Mouse (Mus musculus) mature B cell (primary cell): ENCODE results near the gene Gpank1.

Source experiments
- in situ Hi-C: fragments of 300-500 bp; cut with MboI; formaldehyde crosslinking; loops from 2 replicates; pipeline ENCODE4 v1.14.3; 2019

The Gpank1 gene

GRCm38 (mm10) chr17:35131500-35132173 is 10.4 kb downstream of the Gpank1 start, which contains the start of gene Apom:
TSS of gene Apom (minus strand) at chr17:35132050.
- in situ Hi-C loops, result no loop called here

- in situ Hi-C loops, result no loop called here
Measured at GRCm38 (mm10) chr17:35132174-35132560, 10.9 kb downstream of the Gpank1 start.

GRCm38 (mm10) chr17:35133517-35133916 is 12.3 kb downstream of the Gpank1 start:
- in situ Hi-C loops, result no loop called here

GRCm38 (mm10) chr17:35134801-35135590 is 13.7 kb downstream of the Gpank1 start, which contains the start of gene Bag6:
TSS of gene Bag6 (plus strand) at chr17:35135178.
- in situ Hi-C loops, result no loop called here

- in situ Hi-C loops, result no loop called here
Measured at GRCm38 (mm10) chr17:35135591-35136320, 14.5 kb downstream of the Gpank1 start.

GRCm38 (mm10) chr17:35139269-35139668 is 18.0 kb downstream of the Gpank1 start:
- in situ Hi-C loops, result no loop called here

GRCm38 (mm10) chr17:35140490-35140996 is 19.3 kb downstream of the Gpank1 start:
- in situ Hi-C loops, result no loop called here

- in situ Hi-C loops, result no loop called here
Measured at GRCm38 (mm10) chr17:35141971-35142370, 20.7 kb downstream of the Gpank1 start.

GRCm38 (mm10) chr17:35146139-35146538 is 24.9 kb downstream of the Gpank1 start:
- in situ Hi-C loops, result no loop called here

- in situ Hi-C loops, result no loop called here
Measured at GRCm38 (mm10) chr17:35147348-35147747, 26.1 kb downstream of the Gpank1 start.

GRCm38 (mm10) chr17:35147922-35148639 is 26.8 kb downstream of the Gpank1 start:
- in situ Hi-C loops, result no loop called here

GRCm38 (mm10) chr17:35152121-35152520 is 30.9 kb downstream of the Gpank1 start:
- in situ Hi-C loops, result no loop called here

- in situ Hi-C loops, result no loop called here
Measured at GRCm38 (mm10) chr17:35153077-35153476, 31.8 kb downstream of the Gpank1 start.

- in situ Hi-C loops, result no loop called here
Measured at GRCm38 (mm10) chr17:35153931-35154330, 32.7 kb downstream of the Gpank1 start.

- in situ Hi-C loops, result no loop called here
Measured at GRCm38 (mm10) chr17:35154616-35155015, 33.4 kb downstream of the Gpank1 start.

GRCm38 (mm10) chr17:35155451-35155850 is 34.2 kb downstream of the Gpank1 start:
- in situ Hi-C loops, result no loop called here

GRCm38 (mm10) chr17:35156461-35157200 is 35.4 kb downstream of the Gpank1 start:
- in situ Hi-C loops, result no loop called here

GRCm38 (mm10) chr17:35157254-35157653 is 36.0 kb downstream of the Gpank1 start:
- in situ Hi-C loops, result no loop called here

GRCm38 (mm10) chr17:35157661-35158175 is 36.5 kb downstream of the Gpank1 start:
- in situ Hi-C loops, result no loop called here

- in situ Hi-C loops, result no loop called here
Measured at GRCm38 (mm10) chr17:35158850-35159593, 37.8 kb downstream of the Gpank1 start.
